Mouse (Mus musculus): Measurements from ENCODE around the gene Smg9. TPM values are rescaled to one million over a fixed set of nuclear protein-coding genes. Genes with fewer than 3 reads are reported as not detected.
"Not testable (repeated sequence)": the region's sequence is repeated elsewhere in the genome, so short reads cannot be mapped to it uniquely, and the experiment has no call there.

The Smg9 gene
- polyA plus RNA-seq, 1 experiment from 2014 or later, result 30.2 TPM

DNA sequence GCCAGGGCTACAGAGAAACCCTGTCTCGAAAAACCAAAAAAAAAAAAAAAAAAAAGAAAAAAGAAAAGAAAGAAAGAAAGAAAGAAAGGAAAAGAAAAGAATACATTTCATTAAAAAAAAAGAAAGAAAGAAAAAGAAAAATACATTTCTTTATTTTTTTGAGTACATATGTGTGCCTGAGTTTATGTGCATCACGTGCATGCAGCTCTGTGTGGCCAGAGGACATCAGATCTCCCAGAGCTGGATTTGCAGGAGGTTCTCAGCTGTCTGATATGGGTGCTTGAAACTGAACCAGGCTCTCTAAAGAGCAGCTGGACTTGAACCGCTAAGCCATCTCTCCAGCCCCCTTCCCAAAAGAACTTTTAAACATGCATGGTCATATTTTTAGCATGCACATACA, 5.4 kb upstream of the Smg9 start:
- 55% methylated on average over 2 of the region's 3 CpGs for WGBS
- Histone ChIP-seq H3K36me3 (ENCODE audit: control insufficient read depth, insufficient read depth, low read length) (no peaks in the 10 kb centered on the region), H3K27me3 (replicated peaks; ENCODE audit: control insufficient read depth, insufficient read depth, low read length) (no peaks in the 10 kb centered on the region), H3K4me1 (replicated peaks; ENCODE audit: control insufficient read depth, insufficient read depth, low read length) (peaks cover 53% of the 10 kb centered on the region), H3K9me3 (ENCODE audit: control insufficient read depth, low read length) (no peaks in the 10 kb centered on the region; the same call in 1 of the 2 replicates), H3K4me3 (ENCODE audit: low read depth, low read length) (no peak overlapping the region), H3K4me2 (peak overlapping the region; percentile 55), H3K27ac (ENCODE audit: low read depth, low read length) (peak overlapping the region; percentile 87), H3K9ac (ENCODE audit: low read depth, low read length) (peak overlapping the region; percentile 52; the same call in 1 of the 2 replicates)
- ATAC-seq (replicated peaks; ENCODE audit: low FRiP score) (peak; percentile 48; the same call in 1 of the 2 replicates), DNase-seq (ENCODE audit: low spot score) (no peak)

DNA sequence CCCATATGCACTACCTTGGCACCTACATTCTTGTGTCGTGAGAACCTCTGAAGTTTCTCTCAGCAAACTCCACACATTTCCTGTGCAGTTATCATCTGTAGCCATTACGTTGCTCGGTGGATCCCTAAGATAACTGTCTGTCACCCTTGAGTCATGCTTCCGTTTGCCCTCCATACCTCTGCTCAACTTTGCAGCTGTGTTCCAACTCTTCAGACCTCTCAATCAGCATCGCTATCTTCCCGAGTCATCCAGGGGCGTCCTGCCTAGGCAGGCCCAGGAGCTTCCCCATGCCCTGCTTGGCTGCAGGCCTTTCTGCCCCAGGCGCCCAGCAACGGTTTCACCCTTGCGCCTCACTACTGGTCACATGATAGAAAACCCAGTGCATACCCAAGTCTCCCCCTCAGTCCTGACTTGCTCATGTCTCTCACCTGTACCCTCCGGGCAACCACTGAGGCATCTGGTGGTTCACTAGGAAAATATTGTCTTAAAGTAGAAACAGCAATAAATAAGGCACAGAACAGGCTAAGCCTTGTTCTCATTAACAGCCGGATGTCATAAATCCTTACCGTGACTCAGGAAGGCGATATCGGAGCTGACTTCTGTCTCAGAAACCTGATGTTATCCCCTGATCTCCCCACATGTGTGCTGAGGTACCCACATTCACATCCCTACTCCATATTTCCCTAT, 4.8 kb upstream of the Smg9 start:
- Histone ChIP-seq H3K9ac (ENCODE audit: low read depth, low read length) (peak overlapping the region; percentile 52), H3K36me3 (ENCODE audit: control insufficient read depth, insufficient read depth, low read length) (no peaks in the 10 kb centered on the region), H3K27ac (ENCODE audit: low read depth, low read length) (peak overlapping the region; percentile 87), H3K4me2 (peak overlapping the region; percentile 55), H3K4me1 (replicated peaks; ENCODE audit: control insufficient read depth, insufficient read depth, low read length) (peaks cover 49% of the 10 kb centered on the region), H3K27me3 (replicated peaks; ENCODE audit: control insufficient read depth, insufficient read depth, low read length) (no peaks in the 10 kb centered on the region), H3K9me3 (ENCODE audit: control insufficient read depth, low read length) (no peaks in the 10 kb centered on the region; the same call in 1 of the 2 replicates), H3K4me3 (ENCODE audit: low read depth, low read length) (0 out of 2 replicates have a peak overlapping the region, but pooled peaks have one; percentile 17)
- ATAC-seq (replicated peaks; ENCODE audit: low FRiP score) (peak; percentile 42), DNase-seq (ENCODE audit: low spot score) (no peak)
- WGBS, result 36% methylated on average over 15 of the region's 15 CpGs

DNA sequence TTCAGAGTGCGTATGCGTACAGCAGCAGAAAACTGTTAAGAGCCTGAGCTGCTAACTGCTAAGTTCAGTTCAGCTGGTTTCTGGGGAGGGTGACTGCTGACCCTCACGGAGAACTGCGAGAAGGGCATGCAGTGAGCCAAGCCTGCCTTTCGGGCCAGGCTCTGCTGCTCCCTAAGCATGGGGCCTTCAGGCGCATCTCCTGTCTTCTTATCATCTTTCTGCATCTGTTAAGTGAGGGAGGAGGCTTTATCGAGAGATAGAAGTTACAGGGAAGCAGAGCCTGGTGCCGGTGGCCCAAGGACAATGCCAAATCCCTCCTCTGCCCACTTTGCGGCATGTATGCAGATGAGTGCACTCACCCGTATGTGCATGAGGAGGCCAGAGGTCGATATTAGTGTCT, 2.6 kb upstream of the Smg9 start:
- DNase-seq (ENCODE audit: low spot score) (no peak), ATAC-seq (replicated peaks; ENCODE audit: low FRiP score) (peak; percentile 22)
- Histone ChIP-seq H3K36me3 (ENCODE audit: control insufficient read depth, insufficient read depth, low read length) (peaks cover 3% of the 10 kb centered on the region; the same call in 1 of the 2 replicates), H3K4me3 (ENCODE audit: low read depth, low read length) (peak overlapping the region; percentile 11; the same call in 1 of the 2 replicates), H3K9me3 (ENCODE audit: control insufficient read depth, low read length) (no peaks in the 10 kb centered on the region; the same call in 1 of the 2 replicates), H3K9ac (ENCODE audit: low read depth, low read length) (peak overlapping the region; percentile 60), H3K27me3 (replicated peaks; ENCODE audit: control insufficient read depth, insufficient read depth, low read length) (no peaks in the 10 kb centered on the region), H3K4me2 (peak overlapping the region; percentile 50), H3K4me1 (replicated peaks; ENCODE audit: control insufficient read depth, insufficient read depth, low read length) (peaks cover 49% of the 10 kb centered on the region), H3K27ac (ENCODE audit: low read depth, low read length) (peak overlapping the region; percentile 76)
- 53% methylated on average over 11 of the region's 11 CpGs for WGBS

DNA sequence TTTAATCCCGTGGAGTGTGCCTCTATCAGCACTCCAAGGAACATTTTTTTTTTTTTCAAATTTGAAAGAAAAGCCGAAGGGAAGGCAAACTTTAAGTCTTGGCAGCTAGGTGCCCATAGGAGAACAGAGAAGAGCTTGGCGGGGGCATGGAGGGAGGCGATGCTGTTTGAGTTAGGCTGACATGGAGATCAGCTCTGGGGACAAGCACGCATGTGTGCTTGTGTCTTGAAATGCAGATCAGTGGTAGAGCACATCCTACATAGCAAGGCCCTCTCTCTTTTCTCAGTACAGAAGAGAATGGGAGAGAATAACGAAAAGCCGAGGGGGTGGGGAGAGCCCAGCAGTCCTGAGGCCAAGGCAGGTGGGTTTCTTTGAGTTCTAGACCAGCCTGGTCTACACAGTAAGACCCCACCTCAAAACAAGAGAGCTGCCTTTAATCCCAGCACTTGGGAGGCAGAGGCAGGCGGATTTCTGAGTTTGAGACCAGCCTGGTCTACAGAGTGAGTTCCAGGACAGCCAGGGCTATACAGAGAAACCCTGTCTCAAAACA, 980 bp upstream of the Smg9 start:
- peak overlapping the region; percentile 71 for H3K9ac ChIP-seq (ENCODE audit: low read depth, low read length)
- no peak for DNase-seq (ENCODE audit: low spot score)
- H3K27me3 ChIP-seq (replicated peaks; ENCODE audit: control insufficient read depth, insufficient read depth, low read length), result no peaks in the 10 kb centered on the region
- H3K36me3 ChIP-seq (ENCODE audit: control insufficient read depth, insufficient read depth, low read length), result peaks cover 18% of the 10 kb centered on the region; the same call in 1 of the 2 replicates
- H3K9me3 ChIP-seq (ENCODE audit: control insufficient read depth, low read length), result peaks cover 2% of the 10 kb centered on the region
- H3K27ac ChIP-seq (ENCODE audit: low read depth, low read length), result peak overlapping the region; percentile 93
- peaks cover 46% of the 10 kb centered on the region for H3K4me1 ChIP-seq (replicated peaks; ENCODE audit: control insufficient read depth, insufficient read depth, low read length)
- H3K4me3 ChIP-seq (ENCODE audit: low read depth, low read length), result peak overlapping the region; percentile 69
- peak overlapping the region; percentile 79 for H3K4me2 ChIP-seq
- 84% methylated on average over 8 of the region's 8 CpGs for WGBS
- ATAC-seq (replicated peaks; ENCODE audit: low FRiP score), result no peak

DNA sequence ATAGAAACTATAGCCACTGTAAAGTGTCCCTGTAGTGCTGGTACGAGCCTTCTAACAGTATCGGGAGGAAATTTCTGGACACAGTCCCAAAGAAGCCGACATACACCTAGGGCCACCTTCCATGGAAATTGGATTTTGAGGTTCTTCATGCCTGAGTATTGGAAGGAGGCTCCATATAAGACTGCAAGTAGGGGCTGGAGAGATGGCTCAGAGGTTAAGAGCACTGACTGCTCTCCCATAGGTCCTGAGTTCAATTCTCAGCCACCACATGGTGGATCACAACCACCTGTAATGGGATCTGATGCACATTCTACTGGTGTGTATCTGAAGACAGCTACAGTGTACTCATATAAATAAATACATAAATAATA, 648 bp downstream of the Smg9 start:
- WGBS, result 15% methylated on average over 3 of the region's 3 CpGs
- Histone ChIP-seq H3K27me3 (replicated peaks; ENCODE audit: control insufficient read depth, insufficient read depth, low read length) (no peaks in the 10 kb centered on the region), H3K27ac (ENCODE audit: low read depth, low read length) (peak overlapping the region; percentile 93), H3K9me3 (ENCODE audit: control insufficient read depth, low read length) (peaks cover 2% of the 10 kb centered on the region; the same call in 1 of the 2 replicates), H3K4me1 (replicated peaks; ENCODE audit: control insufficient read depth, insufficient read depth, low read length) (peaks cover 37% of the 10 kb centered on the region), H3K9ac (ENCODE audit: low read depth, low read length) (peak overlapping the region; percentile 71), H3K4me3 (ENCODE audit: low read depth, low read length) (peak overlapping the region; percentile 69), H3K4me2 (peak overlapping the region; percentile 79), H3K36me3 (ENCODE audit: control insufficient read depth, insufficient read depth, low read length) (peaks cover 30% of the 10 kb centered on the region)
- DNase-seq (ENCODE audit: low spot score) (no peak), ATAC-seq (replicated peaks; ENCODE audit: low FRiP score) (peak; percentile 3; the same call in 1 of the 2 replicates)

DNA sequence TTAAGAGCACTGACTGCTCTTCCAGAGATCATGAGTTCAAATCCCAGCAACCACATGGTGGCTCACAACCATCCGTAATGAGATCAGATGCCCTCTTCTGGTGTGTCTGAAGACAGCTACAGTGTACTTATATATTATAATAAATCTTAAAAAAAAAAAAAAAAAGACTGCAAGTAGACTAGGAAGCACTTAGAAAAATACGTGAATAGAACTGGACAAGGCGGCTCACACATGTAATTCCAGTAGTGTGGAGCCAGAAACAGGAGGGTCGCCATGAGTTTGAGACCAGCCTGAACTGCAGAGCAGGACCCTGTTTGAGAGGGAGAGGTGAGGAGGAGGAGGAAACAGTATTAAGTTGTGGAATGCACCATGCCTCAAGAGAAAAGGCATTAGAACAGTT, 1.1 kb downstream of the Smg9 start:
- 84% methylated on average over 4 of the region's 4 CpGs for WGBS
- not testable (repeated sequence) for H3K9me3 ChIP-seq (ENCODE audit: control insufficient read depth, low read length); H3K27me3 ChIP-seq (replicated peaks; ENCODE audit: control insufficient read depth, insufficient read depth, low read length); H3K27ac ChIP-seq (ENCODE audit: low read depth, low read length); DNase-seq (ENCODE audit: low spot score); ATAC-seq (replicated peaks; ENCODE audit: low FRiP score)
- Histone ChIP-seq H3K4me2 (peak overlapping the region; percentile 79), H3K4me3 (ENCODE audit: low read depth, low read length) (peak overlapping the region; percentile 69), H3K4me1 (replicated peaks; ENCODE audit: control insufficient read depth, insufficient read depth, low read length) (peaks cover 33% of the 10 kb centered on the region), H3K36me3 (ENCODE audit: control insufficient read depth, insufficient read depth, low read length) (peaks cover 34% of the 10 kb centered on the region), H3K9ac (ENCODE audit: low read depth, low read length) (peak overlapping the region; percentile 71)

DNA sequence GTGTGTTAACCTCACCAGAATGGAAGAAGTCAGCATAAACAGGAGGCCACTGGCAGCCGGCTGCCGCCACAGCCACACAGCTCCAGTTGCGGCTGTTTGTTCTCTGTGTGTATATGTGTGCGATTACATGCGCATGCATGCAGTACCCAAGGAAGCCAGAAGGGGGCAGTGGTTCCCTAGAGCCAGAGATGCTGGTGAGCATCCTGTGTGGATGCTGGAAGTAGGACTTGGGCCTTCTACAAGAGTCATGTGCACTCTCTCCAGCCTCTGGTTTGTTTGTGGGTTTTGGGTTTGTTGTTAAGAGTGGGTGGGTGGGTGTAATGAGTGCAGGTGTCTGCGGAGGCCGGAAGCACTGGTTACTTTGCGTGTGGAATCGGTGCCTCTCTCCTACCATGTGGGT, 3.4 kb downstream of the Smg9 start:
- DNase-seq (ENCODE audit: low spot score), result no peak
- H3K36me3 ChIP-seq (ENCODE audit: control insufficient read depth, insufficient read depth, low read length), result peaks cover 45% of the 10 kb centered on the region
- 99% methylated on average over 9 of the region's 9 CpGs for WGBS

DNA sequence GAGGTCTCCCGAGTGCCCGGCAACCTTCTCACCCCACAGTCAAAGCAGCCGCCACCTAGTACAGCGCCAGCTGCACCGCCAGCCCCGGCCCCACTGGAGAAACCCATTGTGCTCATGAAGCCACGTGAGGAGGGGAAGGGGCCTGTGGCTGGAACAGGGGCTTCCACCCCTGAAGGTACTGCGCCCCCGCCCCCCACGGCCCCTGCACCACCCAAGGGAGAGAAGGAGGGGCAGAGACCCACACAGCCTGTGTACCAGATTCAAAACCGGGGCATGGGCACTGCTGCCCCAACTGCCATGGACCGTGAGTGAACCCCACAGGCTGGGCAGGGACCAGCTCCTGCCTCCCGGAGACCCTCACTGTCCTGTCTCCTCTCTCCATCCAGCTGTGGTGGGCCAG, 6.2 kb downstream of the Smg9 start:
- Histone ChIP-seq H3K4me2 (no peak overlapping the region), H3K9ac (ENCODE audit: low read depth, low read length) (no peak overlapping the region), H3K4me3 (ENCODE audit: low read depth, low read length) (no peak overlapping the region), H3K27me3 (replicated peaks; ENCODE audit: control insufficient read depth, insufficient read depth, low read length) (no peaks in the 10 kb centered on the region), H3K4me1 (replicated peaks; ENCODE audit: control insufficient read depth, insufficient read depth, low read length) (peaks cover 8% of the 10 kb centered on the region), H3K27ac (ENCODE audit: low read depth, low read length) (no peak overlapping the region), H3K9me3 (ENCODE audit: control insufficient read depth, low read length) (peaks cover 2% of the 10 kb centered on the region; the same call in 1 of the 2 replicates), H3K36me3 (ENCODE audit: control insufficient read depth, insufficient read depth, low read length) (peaks cover 51% of the 10 kb centered on the region)
- ATAC-seq (replicated peaks; ENCODE audit: low FRiP score) (no peak), DNase-seq (ENCODE audit: low spot score) (no peak)
- WGBS, result 93% methylated on average over 12 of the region's 13 CpGs

More for the DNA sequence above, 3.4 kb downstream of the Smg9 start:
- no peak overlapping the region for H3K4me2 ChIP-seq
- no peak overlapping the region for H3K9ac ChIP-seq (ENCODE audit: low read depth, low read length)
- H3K27ac ChIP-seq (ENCODE audit: low read depth, low read length), result no peak overlapping the region
- no peak for ATAC-seq (replicated peaks; ENCODE audit: low FRiP score)
- H3K27me3 ChIP-seq (replicated peaks; ENCODE audit: control insufficient read depth, insufficient read depth, low read length), result no peaks in the 10 kb centered on the region
- H3K4me1 ChIP-seq (replicated peaks; ENCODE audit: control insufficient read depth, insufficient read depth, low read length), result peaks cover 14% of the 10 kb centered on the region
- no peak overlapping the region for H3K4me3 ChIP-seq (ENCODE audit: low read depth, low read length)
- H3K9me3 ChIP-seq (ENCODE audit: control insufficient read depth, low read length), result peaks cover 2% of the 10 kb centered on the region; the same call in 1 of the 2 replicates
